Mouse (Mus musculus): ENCODE data around the gene Cdk19. TPM values are rescaled to one million over a fixed set of nuclear protein-coding genes. Genes with fewer than 3 reads are reported as not detected.

The Cdk19 gene
- polyA plus RNA-seq, 1 experiment: 6.5 TPM

DNA sequence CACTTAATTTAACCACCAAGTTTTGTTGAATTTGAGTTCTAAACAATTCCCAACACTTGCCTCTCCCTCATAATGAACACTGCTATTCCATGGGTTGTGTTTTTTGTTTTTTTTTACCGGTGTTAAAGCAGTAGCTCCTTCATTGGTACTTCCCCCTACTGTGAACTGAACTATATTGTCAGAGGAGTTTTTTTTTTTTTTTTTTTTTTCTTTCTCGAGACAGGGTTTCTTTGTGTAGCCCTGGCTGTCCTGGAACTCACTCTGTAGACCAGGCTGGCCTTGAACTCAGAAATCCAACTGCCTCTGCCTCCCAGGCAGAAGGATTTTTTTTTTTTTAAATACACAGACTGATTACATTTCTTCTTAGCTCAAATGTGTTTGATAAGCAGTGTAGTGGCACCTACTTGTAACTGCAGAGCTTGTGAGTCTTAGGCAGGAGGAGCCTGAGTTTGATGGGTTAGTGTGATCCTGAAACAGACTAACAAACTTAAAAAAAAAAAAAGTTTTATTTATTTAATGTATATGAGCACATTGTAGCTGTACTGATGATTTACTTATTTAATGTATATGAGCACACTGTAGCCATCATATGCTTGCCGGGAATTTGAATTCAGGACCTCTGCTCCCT is 7.5 kb downstream of the Cdk19 start:
- TF ChIP-seq GATA1 (IDR thresholded peaks at IDR 0.05; ENCODE audit: low read length): no peak

GRCm38 (mm10) chr10:40347461-40347954 is 8.1 kb downstream of the Cdk19 start:
- TF ChIP-seq GATA1 (IDR thresholded peaks at IDR 0.05; ENCODE audit: low read length): no peak

- TF ChIP-seq GATA1 (IDR thresholded peaks at IDR 0.05; ENCODE audit: low read length): no peak
Observed at GRCm38 (mm10) chr10:40348566-40349536, 9.5 kb downstream of the Cdk19 start.

DNA sequence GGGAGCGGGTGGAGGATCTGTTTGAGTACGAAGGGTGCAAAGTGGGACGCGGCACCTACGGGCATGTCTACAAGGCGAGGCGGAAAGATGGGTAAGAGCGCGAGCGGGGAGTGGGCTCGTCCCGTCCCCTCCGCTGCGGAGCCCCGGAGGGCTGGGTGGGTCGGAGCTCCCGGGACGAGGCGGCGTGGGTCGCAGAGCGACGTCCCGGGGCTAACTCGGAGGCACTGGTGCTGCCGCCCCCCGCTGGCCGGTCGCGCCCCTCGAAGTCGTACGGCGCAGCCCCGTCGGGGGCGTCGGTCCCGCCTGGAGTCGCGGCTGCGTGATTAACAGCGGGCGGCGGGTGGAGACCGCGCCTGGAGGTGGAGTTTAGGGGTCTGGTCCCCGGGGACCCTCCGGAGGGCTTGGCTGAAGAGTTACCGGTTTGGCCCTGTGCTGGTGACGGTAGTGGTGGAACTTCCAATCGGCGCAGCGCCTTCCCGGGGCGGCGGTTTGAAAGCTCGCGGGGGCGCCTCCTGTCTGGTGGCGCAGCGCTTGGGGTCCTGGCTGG is 10.3 kb downstream of the Cdk19 start:
- TF ChIP-seq GATA1 (IDR thresholded peaks at IDR 0.05; ENCODE audit: low read length): no peak

DNA sequence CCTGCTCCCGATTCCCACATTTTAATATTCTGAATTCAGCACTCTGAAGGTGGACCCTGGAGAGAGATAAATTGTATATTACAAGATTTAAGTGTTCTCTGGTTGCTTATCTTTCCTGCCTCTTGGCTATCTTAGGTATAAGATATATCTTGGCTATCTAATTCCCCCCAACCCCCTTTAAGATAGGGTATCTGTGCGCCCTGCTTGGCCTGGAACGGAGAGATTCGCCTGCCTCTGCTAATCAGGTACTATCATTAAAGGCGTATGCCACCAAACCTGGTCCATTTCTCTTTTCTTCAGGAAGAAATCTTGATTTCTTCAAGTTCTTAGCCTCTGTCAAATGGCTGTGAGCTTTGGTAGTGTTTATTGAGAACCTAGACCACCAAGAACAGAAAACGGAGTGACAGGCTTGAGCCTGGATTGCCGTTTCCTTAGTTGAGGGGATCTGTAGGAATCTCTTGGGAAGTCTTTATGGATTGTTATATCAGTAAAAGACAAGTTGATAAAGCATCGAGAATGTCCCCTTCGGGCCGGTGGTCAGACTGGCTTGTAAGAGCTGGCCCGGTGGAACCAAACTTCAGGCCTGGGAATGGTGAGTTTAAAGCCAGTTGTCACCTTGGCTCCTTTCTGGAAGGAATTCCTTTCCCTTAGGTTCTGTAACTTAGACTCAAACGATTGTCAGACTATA is 11.0 kb downstream of the Cdk19 start:
- TF ChIP-seq GATA1 (IDR thresholded peaks at IDR 0.05; ENCODE audit: low read length): no peak

GRCm38 (mm10) chr10:40351156-40351555 is 11.8 kb downstream of the Cdk19 start:
- TF ChIP-seq GATA1 (IDR thresholded peaks at IDR 0.05; ENCODE audit: low read length): no peak

- TF ChIP-seq GATA1 (IDR thresholded peaks at IDR 0.05; ENCODE audit: low read length): no peak
Observed at GRCm38 (mm10) chr10:40354081-40354480, 14.7 kb downstream of the Cdk19 start.

- no peak for TF ChIP-seq GATA1 (IDR thresholded peaks at IDR 0.05; ENCODE audit: low read length)
Observed at GRCm38 (mm10) chr10:40354556-40354955, 15.2 kb downstream of the Cdk19 start.

GRCm38 (mm10) chr10:40358166-40358565 is 18.8 kb downstream of the Cdk19 start:
- TF ChIP-seq GATA1 (IDR thresholded peaks at IDR 0.05; ENCODE audit: low read length): no peak

GRCm38 (mm10) chr10:40359131-40359530 is 19.8 kb downstream of the Cdk19 start:
- no peak for TF ChIP-seq GATA1 (IDR thresholded peaks at IDR 0.05; ENCODE audit: low read length)

DNA sequence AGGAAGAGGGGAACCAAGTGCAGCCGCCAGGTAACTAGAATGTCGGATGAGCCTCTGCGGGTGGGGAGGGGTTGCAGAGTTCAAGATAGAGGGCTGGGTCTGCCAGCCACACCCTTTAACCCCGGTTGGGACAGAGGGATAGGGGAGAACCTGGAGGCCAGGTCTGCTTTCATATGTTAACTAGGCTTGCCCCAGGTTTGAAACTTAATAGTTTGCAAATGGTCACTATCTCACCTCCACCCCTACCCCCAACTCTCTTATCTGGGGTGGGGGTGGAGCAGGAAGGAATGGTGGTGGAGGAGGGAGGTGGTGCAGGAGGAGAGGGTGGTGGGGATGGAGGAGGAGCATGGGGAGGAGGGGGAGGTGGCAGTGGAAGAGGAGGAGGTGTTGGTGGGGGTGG is 23.6 kb downstream of the Cdk19 start:
- no peak for TF ChIP-seq GATA1 (IDR thresholded peaks at IDR 0.05; ENCODE audit: low read length)

- no peak for TF ChIP-seq GATA1 (IDR thresholded peaks at IDR 0.05; ENCODE audit: low read length)
Observed at GRCm38 (mm10) chr10:40364642-40365361, 25.4 kb downstream of the Cdk19 start.

- no peak for TF ChIP-seq GATA1 (IDR thresholded peaks at IDR 0.05; ENCODE audit: low read length)
Observed at GRCm38 (mm10) chr10:40365991-40366390, 26.6 kb downstream of the Cdk19 start.

DNA sequence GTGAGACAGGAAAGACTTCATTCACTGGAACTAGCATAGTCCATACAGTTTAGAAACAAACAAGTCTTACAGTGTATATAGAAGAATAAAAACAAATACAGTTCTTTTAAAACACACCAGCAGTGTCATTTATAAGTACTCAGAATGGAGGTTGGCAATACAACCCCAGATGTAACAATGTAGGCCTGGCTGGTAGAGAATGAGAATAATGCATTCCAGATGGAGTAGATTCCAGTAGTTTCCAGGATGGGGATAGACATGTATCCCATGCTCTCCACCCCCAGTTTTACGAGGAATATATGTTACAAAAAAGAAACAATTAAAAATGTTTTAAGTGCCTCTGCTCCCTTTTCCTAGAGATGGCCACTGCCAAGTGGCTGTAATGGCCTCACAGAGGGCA is 29.2 kb downstream of the Cdk19 start:
- TF ChIP-seq GATA1 (IDR thresholded peaks at IDR 0.05; ENCODE audit: low read length): no peak

DNA sequence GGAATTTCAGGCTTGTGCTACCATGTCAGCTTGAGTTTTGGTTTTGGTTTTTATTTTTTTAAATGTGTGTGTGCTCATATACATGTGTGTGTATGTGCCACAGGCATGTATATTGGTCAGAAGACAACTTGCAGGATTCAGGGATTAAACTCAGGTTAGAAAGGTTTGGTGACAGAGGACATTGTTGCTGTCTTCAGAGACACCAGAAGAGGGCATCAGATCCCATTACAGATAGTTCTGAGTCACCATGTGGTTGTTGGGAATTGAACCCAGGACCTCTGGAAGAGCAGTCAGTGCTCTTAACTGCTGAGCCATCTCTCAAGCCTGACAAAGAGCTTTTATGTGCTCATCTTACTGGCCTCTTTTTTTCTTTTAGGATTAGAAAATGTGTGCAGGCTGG is 30.8 kb downstream of the Cdk19 start:
- TF ChIP-seq GATA1 (IDR thresholded peaks at IDR 0.05; ENCODE audit: low read length): no peak

Data from G1E-ER4 (cell line).